Mouse (Mus musculus) heart, postnatal 0 days (tissue): Measurements from ENCODE around the gene Kcnab3.

Source experiments
- CTCF ChIP-seq: IDR thresholded peaks from 2 replicates; pipeline ENCODE4 v1.5.1; 2016; ENCODE audit warnings: antibody characterized with exemption, control low read depth, low read depth
- EP300 ChIP-seq: IDR thresholded peaks from 2 replicates; pipeline ENCODE4 v1.6.1; 2016; ENCODE audit warnings: antibody characterized with exemption, low read depth

- TF ChIP-seq CTCF, result no peak
- TF ChIP-seq EP300, result no peak
Observed at GRCm38 (mm10) chr11:69322693-69323471, 3.2 kb upstream of the Kcnab3 start.
